Mouse (Mus musculus) CD8-positive naive resting alpha-beta T cell, adult 2 months (primary cell): Measurements from ENCODE around the gene Adad2.

ENCODE experiments used
- DNase-seq, 2 experiments: peaks; one replicate each; pipeline ENCODE4 v3.0.0; 2022; ENCODE audit warnings: low read depth in 2 of 2, low spot score in 2 of 2

Gene Adad2

GRCm38 (mm10) chr8:119616358-119616757 is 3.8 kb downstream of the Adad2 start:
- no peak for DNase-seq

- no peak for DNase-seq
Measured at GRCm38 (mm10) chr8:119616811-119617210, 4.3 kb downstream of the Adad2 start.

GRCm38 (mm10) chr8:119617586-119617985 is 5.0 kb downstream of the Adad2 start:
- no peak for DNase-seq

- no peak for DNase-seq
Measured at GRCm38 (mm10) chr8:119618887-119619286, 6.3 kb downstream of the Adad2 start.

GRCm38 (mm10) chr8:119620116-119620840 is 7.7 kb downstream of the Adad2 start:
- no peak for DNase-seq

- no peak for DNase-seq
Measured at GRCm38 (mm10) chr8:119620848-119621465, 8.4 kb downstream of the Adad2 start.

GRCm38 (mm10) chr8:119622555-119622954 is 10.0 kb downstream of the Adad2 start:
- DNase-seq = no peak

GRCm38 (mm10) chr8:119623061-119623460 is 10.5 kb downstream of the Adad2 start:
- DNase-seq = no peak

GRCm38 (mm10) chr8:119623744-119624143 is 11.2 kb downstream of the Adad2 start:
- no peak for DNase-seq

- no peak for DNase-seq
Measured at GRCm38 (mm10) chr8:119624916-119625315, 12.4 kb downstream of the Adad2 start.

- DNase-seq = no peak
Measured at GRCm38 (mm10) chr8:119625788-119626187, 13.2 kb downstream of the Adad2 start.

- DNase-seq = no peak
Measured at GRCm38 (mm10) chr8:119627199-119627598, 14.7 kb downstream of the Adad2 start.

GRCm38 (mm10) chr8:119627613-119628359 is 15.2 kb downstream of the Adad2 start:
- no peak for DNase-seq

GRCm38 (mm10) chr8:119630841-119631240 is 18.3 kb downstream of the Adad2 start:
- no peak for DNase-seq

GRCm38 (mm10) chr8:119632246-119632645 is 19.7 kb downstream of the Adad2 start:
- DNase-seq = no peak

- no peak for DNase-seq
Measured at GRCm38 (mm10) chr8:119632909-119633308, 20.4 kb downstream of the Adad2 start.

- DNase-seq = no peak
Measured at GRCm38 (mm10) chr8:119634616-119635336, 22.2 kb downstream of the Adad2 start.

GRCm38 (mm10) chr8:119635378-119635777 is 22.8 kb downstream of the Adad2 start, which contains the start of gene Kcng4:
Gene Kcng4, minus strand, starts transcription at chr8:119635680.
- no peak for DNase-seq

GRCm38 (mm10) chr8:119635958-119636357 is 23.4 kb downstream of the Adad2 start:
- no peak for DNase-seq

- no peak for DNase-seq
Measured at GRCm38 (mm10) chr8:119636766-119637165, 24.2 kb downstream of the Adad2 start.

- no peak for DNase-seq
Measured at GRCm38 (mm10) chr8:119637381-119637780, 24.8 kb downstream of the Adad2 start.
